Mouse (Mus musculus) gonadal fat pad, adult 2 months (tissue): ENCODE results near the gene Rab34. TPM values are rescaled to one million over a fixed set of nuclear protein-coding genes. Genes with fewer than 3 reads are reported as not detected.

Experiments
- DNase-seq: peaks from one replicate; pipeline ENCODE4 v3.0.0-alpha.2; 2012; ENCODE audit warnings: low read depth
- polyA plus RNA-seq: library from polyadenylated mRNA; depleted of rRNA; stranded (reverse); fragments of >200 nt; gene quantifications from 2 replicates; pipeline ENCODE4 v1.2.3, GENCODE M21; 2012; rRNA removed

Rab34 gene
- polyA plus RNA-seq, result 78.6 and 114 TPM in 2 replicates

GRCm38 (mm10) chr11:78188331-78189233 lies at the start of gene Rab34:
Rab34 (plus strand) TSS chr11:78188430.
- DNase-seq, result no peak

DNA sequence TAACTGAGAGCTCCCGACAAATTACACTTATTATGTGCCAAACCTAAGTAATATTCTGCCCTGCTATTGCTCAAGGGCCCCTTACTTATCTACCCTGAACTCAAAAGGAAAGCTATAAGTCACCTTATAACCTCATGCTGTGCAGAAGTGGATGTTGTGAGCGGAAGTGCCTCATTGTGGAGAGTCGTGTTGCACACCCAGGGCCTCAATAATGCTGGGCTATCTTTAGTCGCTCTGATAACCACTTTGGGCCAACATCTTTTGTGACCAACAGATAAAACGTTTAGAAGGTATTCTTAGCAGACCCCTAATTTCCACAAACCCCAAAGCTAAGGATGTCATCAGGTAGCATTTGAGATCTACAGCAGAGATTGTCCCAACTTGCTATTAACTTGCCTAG lies 47.6 kb upstream of the Rab34 start:
- no peak for DNase-seq

DNA sequence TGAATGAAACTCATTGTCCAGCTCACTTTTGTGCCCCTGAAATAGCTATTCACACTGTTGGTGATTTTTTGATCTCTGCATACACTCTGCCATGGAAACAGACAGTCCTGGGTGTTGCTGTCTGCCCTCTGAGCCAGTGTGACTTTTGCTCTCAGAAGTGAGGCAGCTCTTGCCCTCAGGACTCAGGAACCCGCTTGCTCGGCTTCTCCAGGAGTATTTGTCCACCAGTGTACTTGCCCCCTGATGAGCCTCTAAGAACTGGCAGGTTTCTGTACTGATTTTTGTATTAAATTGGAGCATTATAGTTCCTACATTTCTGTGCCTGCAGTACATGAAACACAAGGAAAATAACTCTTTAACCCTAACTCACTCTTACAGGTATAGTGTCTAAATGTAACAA lies 44.7 kb upstream of the Rab34 start:
- DNase-seq, result no peak

DNA sequence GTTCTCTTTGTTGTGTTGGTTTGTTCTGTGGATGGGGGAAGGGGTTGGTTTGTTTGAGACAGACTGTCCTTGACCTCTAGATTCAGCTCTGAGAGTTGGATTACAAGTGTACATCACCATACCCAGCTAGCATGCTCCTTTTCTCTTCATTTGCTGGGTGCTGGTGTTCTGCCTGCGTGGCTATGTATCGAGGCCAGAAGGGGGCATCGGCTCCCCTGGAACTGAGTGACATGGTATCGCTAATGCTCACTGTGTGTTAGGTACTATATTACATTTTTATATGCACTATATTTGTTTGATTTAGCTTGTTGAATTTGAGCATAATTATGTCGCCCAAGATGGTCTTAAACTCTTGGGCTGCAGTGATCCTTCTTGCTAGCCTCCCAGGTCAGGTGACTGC lies 42.1 kb upstream of the Rab34 start:
- DNase-seq, result no peak

DNA sequence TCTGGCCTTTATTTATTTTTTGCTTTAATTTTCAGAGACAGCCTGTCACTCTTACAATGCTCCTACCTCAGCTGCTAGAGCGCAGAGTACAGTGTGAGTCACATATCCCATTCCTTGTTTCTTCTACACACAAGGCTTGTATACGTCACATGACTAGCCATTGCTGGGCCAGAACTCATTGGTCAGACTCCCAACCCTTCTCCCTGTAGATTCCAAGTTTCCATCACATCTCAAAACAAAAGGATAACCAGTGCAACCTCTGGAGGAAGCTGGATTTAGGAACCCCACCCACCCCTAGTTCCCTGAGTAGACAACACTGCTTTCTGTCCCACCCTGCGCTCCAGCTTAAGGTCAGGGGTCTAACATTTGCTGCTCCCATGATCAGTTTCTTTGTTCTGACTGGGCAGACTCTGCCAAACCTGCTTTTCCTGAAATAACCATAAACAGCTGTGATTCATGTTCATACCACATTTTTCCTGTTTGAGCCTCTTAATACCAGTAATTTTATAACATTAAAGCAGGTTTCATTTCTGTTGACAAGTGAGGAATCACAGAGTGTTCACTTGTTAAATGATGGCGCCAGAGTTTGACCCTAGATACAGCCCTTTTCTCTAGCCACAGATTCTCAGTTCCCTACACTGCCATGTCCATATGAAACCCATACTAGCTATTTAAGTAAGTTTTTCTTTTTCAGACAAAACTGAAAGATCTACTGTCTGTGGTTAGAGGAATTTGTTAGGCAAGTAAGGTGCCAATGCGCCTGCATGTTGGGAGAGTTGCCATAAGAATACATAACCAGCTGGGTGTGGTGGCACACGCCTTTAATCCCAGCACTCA lies 41.3 kb upstream of the Rab34 start:
- DNase-seq, result no peak

GRCm38 (mm10) chr11:78151161-78151560 lies 37.1 kb upstream of the Rab34 start:
- no peak for DNase-seq

GRCm38 (mm10) chr11:78152299-78153231 lies 35.7 kb upstream of the Rab34 start:
- no peak for DNase-seq

GRCm38 (mm10) chr11:78153778-78154177 lies 34.5 kb upstream of the Rab34 start:
- DNase-seq, result no peak

DNA sequence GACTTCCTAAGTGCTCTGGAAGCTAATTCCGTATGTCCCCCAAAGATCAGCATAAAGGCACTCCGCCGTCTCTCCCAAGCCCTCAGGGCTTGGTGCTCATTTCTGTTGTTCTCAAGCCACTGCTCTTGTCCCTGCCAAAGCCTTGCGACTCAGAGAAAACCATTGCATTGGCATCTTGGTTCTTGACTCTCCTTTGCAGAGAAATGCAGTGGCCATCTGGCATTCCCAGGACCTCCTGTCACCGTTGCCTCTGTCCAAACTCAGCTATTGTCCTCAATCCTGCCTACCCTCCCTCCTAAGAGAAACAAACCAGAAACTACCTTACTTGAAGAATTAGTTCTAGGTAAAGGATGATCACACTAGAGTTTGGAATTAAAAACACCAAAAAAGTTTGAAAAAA lies 32.6 kb upstream of the Rab34 start:
- DNase-seq, result no peak

DNA sequence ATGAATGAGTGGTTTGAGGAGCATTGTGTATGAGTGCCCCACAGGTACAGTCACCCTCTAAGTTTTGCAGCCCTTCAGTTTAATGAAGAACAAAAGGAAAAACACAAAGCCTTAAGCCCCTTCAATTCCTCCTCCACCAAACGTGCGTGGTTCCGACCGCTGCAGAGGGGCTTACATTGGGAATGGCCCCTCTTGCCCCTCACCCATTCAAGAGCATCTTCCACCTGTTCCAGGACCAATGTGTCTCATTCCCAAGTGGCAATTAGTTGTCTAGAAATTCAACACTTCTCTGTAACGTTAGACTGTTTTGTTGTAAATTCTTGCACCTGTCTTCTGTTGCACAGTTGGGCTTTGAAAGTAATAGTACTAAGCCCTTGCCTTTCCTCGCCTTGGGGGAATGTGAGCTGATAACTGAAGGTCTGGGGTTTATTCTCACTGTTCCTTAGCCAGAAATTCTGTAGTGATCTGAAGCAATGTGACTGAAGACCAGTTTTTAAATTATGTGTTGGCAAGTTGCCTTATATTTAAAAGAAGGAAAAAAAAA lies 32.0 kb upstream of the Rab34 start:
- no peak for DNase-seq

GRCm38 (mm10) chr11:78159096-78159495 lies 29.1 kb upstream of the Rab34 start:
- no peak for DNase-seq

DNA sequence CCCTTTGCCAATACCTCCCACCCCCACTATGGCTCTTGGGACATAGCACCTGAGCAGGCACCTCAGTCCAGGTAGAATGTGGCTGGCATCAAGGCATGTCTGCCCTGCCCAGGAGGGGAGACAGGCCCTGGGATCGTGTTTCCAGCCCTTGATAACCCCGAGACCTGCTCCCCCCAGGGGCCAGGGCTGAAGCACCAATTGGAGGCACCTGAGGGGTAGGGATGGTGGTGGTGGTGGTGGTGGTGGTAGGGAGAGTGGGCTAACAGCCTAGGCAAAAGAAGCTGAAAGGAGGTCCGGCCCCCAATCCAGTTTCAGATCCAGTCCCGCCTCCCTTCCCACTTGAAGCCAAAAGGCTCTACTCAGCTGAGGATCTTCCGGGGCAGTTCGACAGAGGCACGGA lies 28.7 kb upstream of the Rab34 start:
- DNase-seq, result no peak

DNA sequence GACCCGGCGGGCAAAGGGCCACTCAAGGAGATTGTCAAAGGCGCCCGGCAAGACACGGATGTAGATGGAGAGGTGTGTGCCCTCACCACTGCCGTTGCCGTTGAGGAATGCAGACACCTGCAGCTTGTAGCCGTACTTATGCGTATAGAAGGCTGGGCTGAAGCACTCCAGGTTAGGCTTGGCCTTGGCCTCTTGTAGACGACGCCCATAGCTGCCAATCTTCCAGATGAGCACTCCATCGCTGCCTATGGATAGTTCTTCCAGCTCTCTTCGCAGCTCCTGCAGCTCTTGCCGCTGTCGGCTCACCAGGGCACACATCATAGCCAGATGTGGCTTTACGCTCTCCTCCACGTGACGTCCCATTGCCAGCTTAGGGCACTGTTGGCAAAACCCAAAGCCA lies 28.1 kb upstream of the Rab34 start:
- DNase-seq, result no peak

DNA sequence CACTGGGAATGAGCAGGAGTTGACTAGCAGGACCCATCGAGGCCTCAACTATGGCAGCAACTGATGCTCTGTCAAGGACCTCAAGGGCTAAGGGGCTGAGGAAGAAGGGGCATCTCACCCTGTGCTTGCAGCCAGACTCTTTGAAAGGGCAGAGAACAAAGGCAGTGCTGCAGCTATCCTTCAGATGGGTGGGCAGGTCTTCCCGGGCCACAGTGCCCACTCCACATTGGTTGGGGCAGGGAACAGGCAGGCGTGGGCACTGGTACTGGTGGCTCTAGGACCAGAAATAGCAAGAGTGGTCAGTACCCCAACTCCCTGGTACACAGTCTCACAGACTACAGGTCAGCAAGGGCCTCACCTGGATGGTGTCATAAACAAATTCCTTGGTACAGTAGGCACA lies 27.6 kb upstream of the Rab34 start:
- DNase-seq, result no peak

GRCm38 (mm10) chr11:78161169-78161568 lies 27.1 kb upstream of the Rab34 start:
- no peak for DNase-seq

DNA sequence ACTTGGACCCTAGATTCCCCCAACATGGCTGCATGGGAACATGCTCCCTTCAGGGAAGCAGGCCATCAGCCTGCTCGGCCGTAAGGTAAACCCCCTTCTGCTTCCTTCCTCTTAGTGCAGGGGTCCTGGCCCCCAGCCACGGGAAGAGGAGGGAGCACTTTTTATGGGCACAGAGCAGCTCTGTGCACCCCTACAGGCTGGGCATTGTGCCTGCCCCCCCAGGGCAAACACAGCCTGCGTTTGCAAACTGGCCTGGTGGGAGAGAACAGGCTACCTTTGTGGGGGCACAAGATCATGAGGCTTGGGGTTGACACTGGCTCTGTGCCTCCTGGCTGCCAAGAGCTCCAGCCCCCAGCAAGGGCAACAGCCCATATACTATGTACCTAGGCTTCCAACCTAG lies 26.3 kb upstream of the Rab34 start:
- DNase-seq, result no peak

GRCm38 (mm10) chr11:78162504-78162903 lies 25.7 kb upstream of the Rab34 start:
- DNase-seq, result no peak

DNA sequence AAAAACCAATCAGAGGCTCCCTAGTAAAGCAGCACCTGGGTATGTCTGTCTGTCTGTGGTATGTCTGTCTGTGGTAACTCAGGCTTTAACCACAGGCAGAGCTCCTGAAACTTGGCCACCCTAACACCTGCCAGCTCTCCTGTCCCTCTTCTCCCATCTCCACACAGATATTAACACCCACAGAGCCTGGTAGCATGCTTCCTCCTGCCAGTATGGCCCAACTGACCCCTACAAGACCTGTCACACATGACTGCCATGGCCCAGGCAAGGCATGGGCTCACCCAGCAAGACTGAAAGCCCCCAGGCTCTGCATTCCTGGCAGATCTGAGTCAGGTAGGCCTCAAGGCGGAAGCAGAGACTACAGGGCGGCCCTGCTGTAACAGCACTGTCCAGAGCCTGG lies 25.2 kb upstream of the Rab34 start:
- no peak for DNase-seq

GRCm38 (mm10) chr11:78163681-78164603 lies 24.3 kb upstream of the Rab34 start:
- no peak for DNase-seq

DNA sequence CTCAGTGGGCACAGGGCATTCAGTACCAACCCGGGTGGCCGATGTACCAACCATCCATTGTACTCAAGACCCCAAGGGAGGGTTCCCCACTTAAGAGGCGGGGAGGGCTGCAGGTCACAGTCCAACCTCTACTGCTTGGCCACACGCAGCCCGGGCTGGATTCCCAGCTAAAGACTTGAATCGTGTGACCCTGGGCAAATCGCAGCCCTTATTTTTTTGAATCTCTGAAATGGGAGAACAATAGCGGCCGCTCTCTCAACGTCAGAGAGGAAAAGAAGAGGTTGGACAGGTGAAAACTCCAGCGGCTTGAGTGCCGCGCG lies 23.7 kb upstream of the Rab34 start:
- DNase-seq, result no peak
